Mouse (Mus musculus): ENCODE results near the gene Ints13.
A peak's percentile ranks its signal among the peaks of the same experiment; 100 is the strongest.

The Ints13 gene

GRCm38 (mm10) chr6:146525500-146525899 is 52.1 kb downstream of the Ints13 start:
- no peak for DNase-seq (ENCODE audit: low read depth, low spot score)
- Histone ChIP-seq H3K36me3 (ENCODE audit: control insufficient read depth, insufficient read depth, low read length, poor library complexity, severe bottlenecking) (no peaks in the 10 kb centered on the region), H3K27me3 (ENCODE audit: control insufficient read depth, insufficient read depth, low read length, poor library complexity, severe bottlenecking) (no peaks in the 10 kb centered on the region)

- no peaks in the 10 kb centered on the region for H3K36me3 ChIP-seq (ENCODE audit: control insufficient read depth, insufficient read depth, low read length, poor library complexity, severe bottlenecking)
- no peaks in the 10 kb centered on the region for H3K27me3 ChIP-seq (ENCODE audit: control insufficient read depth, insufficient read depth, low read length, poor library complexity, severe bottlenecking)
- DNase-seq (ENCODE audit: low read depth, low spot score) = peak; percentile 28
Observed at GRCm38 (mm10) chr6:146521456-146522245, 56.0 kb downstream of the Ints13 start.

GRCm38 (mm10) chr6:146519019-146519418 is 58.6 kb downstream of the Ints13 start:
- DNase-seq (ENCODE audit: low read depth, low spot score) = no peak
- Histone ChIP-seq H3K36me3 (ENCODE audit: control insufficient read depth, insufficient read depth, low read length, poor library complexity, severe bottlenecking) (no peaks in the 10 kb centered on the region), H3K27me3 (ENCODE audit: control insufficient read depth, insufficient read depth, low read length, poor library complexity, severe bottlenecking) (no peaks in the 10 kb centered on the region)

GRCm38 (mm10) chr6:146515936-146516335 is 61.7 kb downstream of the Ints13 start:
- H3K36me3 ChIP-seq (ENCODE audit: control insufficient read depth, insufficient read depth, low read length, poor library complexity, severe bottlenecking) = no peaks in the 10 kb centered on the region
- DNase-seq (ENCODE audit: low read depth, low spot score) = no peak
- no peaks in the 10 kb centered on the region for H3K27me3 ChIP-seq (ENCODE audit: control insufficient read depth, insufficient read depth, low read length, poor library complexity, severe bottlenecking)

- peak; percentile 75 for DNase-seq (ENCODE audit: low read depth, low spot score)
- no peaks in the 10 kb centered on the region for H3K36me3 ChIP-seq (ENCODE audit: control insufficient read depth, insufficient read depth, low read length, poor library complexity, severe bottlenecking)
- H3K27me3 ChIP-seq (ENCODE audit: control insufficient read depth, insufficient read depth, low read length, poor library complexity, severe bottlenecking) = no peaks in the 10 kb centered on the region
Observed at GRCm38 (mm10) chr6:146514531-146514948, 63.1 kb downstream of the Ints13 start.

GRCm38 (mm10) chr6:146513899-146514298 is 63.7 kb downstream of the Ints13 start:
- no peaks in the 10 kb centered on the region for H3K36me3 ChIP-seq (ENCODE audit: control insufficient read depth, insufficient read depth, low read length, poor library complexity, severe bottlenecking)
- no peaks in the 10 kb centered on the region for H3K27me3 ChIP-seq (ENCODE audit: control insufficient read depth, insufficient read depth, low read length, poor library complexity, severe bottlenecking)
- DNase-seq (ENCODE audit: low read depth, low spot score) = no peak

GRCm38 (mm10) chr6:146513384-146513783 is 64.3 kb downstream of the Ints13 start:
- DNase-seq (ENCODE audit: low read depth, low spot score) = no peak
- no peaks in the 10 kb centered on the region for H3K36me3 ChIP-seq (ENCODE audit: control insufficient read depth, insufficient read depth, low read length, poor library complexity, severe bottlenecking)
- no peaks in the 10 kb centered on the region for H3K27me3 ChIP-seq (ENCODE audit: control insufficient read depth, insufficient read depth, low read length, poor library complexity, severe bottlenecking)

GRCm38 (mm10) chr6:146511511-146511910 is 66.1 kb downstream of the Ints13 start:
- no peaks in the 10 kb centered on the region for H3K27me3 ChIP-seq (ENCODE audit: control insufficient read depth, insufficient read depth, low read length, poor library complexity, severe bottlenecking)
- no peaks in the 10 kb centered on the region for H3K36me3 ChIP-seq (ENCODE audit: control insufficient read depth, insufficient read depth, low read length, poor library complexity, severe bottlenecking)
- DNase-seq (ENCODE audit: low read depth, low spot score) = peak; percentile 52

GRCm38 (mm10) chr6:146509891-146510290 is 67.7 kb downstream of the Ints13 start:
- H3K36me3 ChIP-seq (ENCODE audit: control insufficient read depth, insufficient read depth, low read length, poor library complexity, severe bottlenecking) = no peaks in the 10 kb centered on the region
- H3K27me3 ChIP-seq (ENCODE audit: control insufficient read depth, insufficient read depth, low read length, poor library complexity, severe bottlenecking) = no peaks in the 10 kb centered on the region
- no peak for DNase-seq (ENCODE audit: low read depth, low spot score)

- no peak for DNase-seq (ENCODE audit: low read depth, low spot score)
- no peaks in the 10 kb centered on the region for H3K36me3 ChIP-seq (ENCODE audit: control insufficient read depth, insufficient read depth, low read length, poor library complexity, severe bottlenecking)
Observed at GRCm38 (mm10) chr6:146504459-146504858, 73.2 kb downstream of the Ints13 start.

GRCm38 (mm10) chr6:146502856-146503255 is 74.8 kb downstream of the Ints13 start:
- Histone ChIP-seq H3K27me3 (ENCODE audit: control insufficient read depth, insufficient read depth, low read length, poor library complexity, severe bottlenecking) (no peaks in the 10 kb centered on the region), H3K36me3 (ENCODE audit: control insufficient read depth, insufficient read depth, low read length, poor library complexity, severe bottlenecking) (no peaks in the 10 kb centered on the region)
- DNase-seq (ENCODE audit: low read depth, low spot score) = no peak

More at GRCm38 (mm10) chr6:146504459-146504858, 73.2 kb downstream of the Ints13 start:
- no peaks in the 10 kb centered on the region for H3K27me3 ChIP-seq (ENCODE audit: control insufficient read depth, insufficient read depth, low read length, poor library complexity, severe bottlenecking)

GRCm38 (mm10) chr6:146501866-146502804 is 75.5 kb downstream of the Ints13 start, which contains the start of gene Itpr2:
Gene Itpr2 (minus strand): TSS chr6:146502223.
- H3K36me3 ChIP-seq (ENCODE audit: control insufficient read depth, insufficient read depth, low read length, poor library complexity, severe bottlenecking) = no peaks in the 10 kb centered on the region
- no peaks in the 10 kb centered on the region for H3K27me3 ChIP-seq (ENCODE audit: control insufficient read depth, insufficient read depth, low read length, poor library complexity, severe bottlenecking)
- peak; percentile 83 for DNase-seq (ENCODE audit: low read depth, low spot score)

- DNase-seq (ENCODE audit: low read depth, low spot score) = peak; percentile 78
- Histone ChIP-seq H3K27me3 (ENCODE audit: control insufficient read depth, insufficient read depth, low read length, poor library complexity, severe bottlenecking) (no peaks in the 10 kb centered on the region), H3K36me3 (ENCODE audit: control insufficient read depth, insufficient read depth, low read length, poor library complexity, severe bottlenecking) (no peaks in the 10 kb centered on the region)
Observed at GRCm38 (mm10) chr6:146501316-146501865, 76.2 kb downstream of the Ints13 start.

- DNase-seq (ENCODE audit: low read depth, low spot score) = no peak
- Histone ChIP-seq H3K36me3 (ENCODE audit: control insufficient read depth, insufficient read depth, low read length, poor library complexity, severe bottlenecking) (no peaks in the 10 kb centered on the region), H3K27me3 (ENCODE audit: control insufficient read depth, insufficient read depth, low read length, poor library complexity, severe bottlenecking) (no peaks in the 10 kb centered on the region)
Observed at GRCm38 (mm10) chr6:146500771-146501170, 76.9 kb downstream of the Ints13 start.

- no peak for DNase-seq (ENCODE audit: low read depth, low spot score)
- H3K36me3 ChIP-seq (ENCODE audit: control insufficient read depth, insufficient read depth, low read length, poor library complexity, severe bottlenecking) = no peaks in the 10 kb centered on the region
- H3K27me3 ChIP-seq (ENCODE audit: control insufficient read depth, insufficient read depth, low read length, poor library complexity, severe bottlenecking) = no peaks in the 10 kb centered on the region
Observed at GRCm38 (mm10) chr6:146500206-146500605, 77.4 kb downstream of the Ints13 start.

Measured in splenic B cell, adult 2 months (primary cell).